Mouse (Mus musculus) intestine, embryonic 15.5 days (tissue): ENCODE measurements around the gene Spire2. TPM values are rescaled to one million over a fixed set of nuclear protein-coding genes. Genes with fewer than 3 reads are reported as not detected.
"Not testable (repeated sequence)": the region's sequence is repeated elsewhere in the genome, so short reads cannot be mapped to it uniquely, and the experiment has no call there.

Experiments
- ATAC-seq: fragments of 200-750 bp; cut with Nextera tagmentation; 2 replicates; pipeline ENCODE4 v1.8.0; 2017; ENCODE audit warnings: moderate TSS enrichment, moderate library complexity
- H3K27ac ChIP-seq: fragments of 300-500 bp; sonication (generic); 2 replicates; pipeline ENCODE4 v1.5.1; 2015; ENCODE audit warnings: mild to moderate bottlenecking, inconsistent platforms
- H3K27me3 ChIP-seq: fragments of 300-500 bp; sonication (generic); replicated peaks from 2 replicates; pipeline ENCODE4 v1.6.1; 2015; ENCODE audit warnings: inconsistent platforms
- H3K36me3 ChIP-seq: fragments of 300-500 bp; sonication (generic); 2 replicates; pipeline ENCODE4 v1.6.1; 2015; ENCODE audit warnings: inconsistent platforms
- H3K4me1 ChIP-seq: fragments of 300-500 bp; sonication (generic); replicated peaks from 2 replicates; pipeline ENCODE4 v1.6.1; 2015; ENCODE audit warnings: inconsistent platforms
- H3K4me2 ChIP-seq: fragments of 300-500 bp; sonication (generic); replicated peaks from 2 replicates; pipeline ENCODE4 v1.6.1; 2015; ENCODE audit warnings: mild to moderate bottlenecking, inconsistent platforms
- H3K4me3 ChIP-seq: fragments of 300-500 bp; sonication (generic); replicated peaks from 2 replicates; pipeline ENCODE4 v1.5.1; 2015; ENCODE audit warnings: inconsistent platforms
- H3K9ac ChIP-seq: fragments of 300-500 bp; sonication (generic); 2 replicates; pipeline ENCODE4 v1.6.1; 2015; ENCODE audit warnings: inconsistent platforms
- H3K9me3 ChIP-seq: fragments of 300-500 bp; sonication (generic); 2 replicates; pipeline ENCODE4 v1.6.1; 2016; ENCODE audit warnings: inconsistent platforms
- WGBS: fragments of 180-500 bp; shearing (Covaris S2); methylation state at CpG from one replicate; pipeline ENCODE4 v1.1.7; 2015; 5-methylcytosine and 5-hydroxymethylcytosine counted together
- polyA plus RNA-seq: library from polyadenylated mRNA; unstranded; fragments of >200 nt; fragmentation: Nextera tagmentation; extraction: Ambion mirVana; gene quantifications from 2 replicates; pipeline ENCODE4 v1.2.1, GENCODE M21; 2015

Gene Spire2
- polyA plus RNA-seq, 1 experiment from 2014 or later: 3.9 TPM

DNA sequence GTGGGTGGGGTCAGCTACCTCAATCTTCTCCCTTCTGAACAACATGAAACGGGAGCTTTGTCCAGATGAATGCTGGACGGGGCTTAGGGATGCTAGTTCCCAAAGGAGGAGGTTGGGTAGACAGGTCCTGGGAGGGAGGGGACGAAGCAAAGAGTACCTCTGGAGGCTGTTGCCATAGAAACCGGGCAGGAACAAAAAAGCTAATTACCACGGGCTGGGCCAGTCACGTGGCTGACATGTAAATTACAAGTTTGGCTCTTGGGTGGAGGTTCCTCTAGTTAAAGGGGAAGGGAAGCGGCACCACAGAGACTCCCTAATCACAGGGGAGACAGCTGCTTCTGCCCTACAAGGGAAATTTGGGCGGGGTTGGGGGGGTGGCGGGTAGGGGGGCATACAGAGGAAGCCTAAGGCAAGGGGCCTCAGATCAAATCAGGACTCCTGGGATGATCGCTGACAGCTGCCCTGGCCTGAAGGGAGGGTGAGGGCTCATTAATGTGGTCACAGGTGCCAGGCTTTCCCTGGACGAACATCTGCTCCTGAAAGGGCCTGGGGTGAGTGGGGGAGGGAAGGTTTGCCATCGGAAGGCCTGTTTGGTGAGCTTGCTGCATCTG is 80.2 kb downstream of the Spire2 start:
- no peak for ATAC-seq

DNA sequence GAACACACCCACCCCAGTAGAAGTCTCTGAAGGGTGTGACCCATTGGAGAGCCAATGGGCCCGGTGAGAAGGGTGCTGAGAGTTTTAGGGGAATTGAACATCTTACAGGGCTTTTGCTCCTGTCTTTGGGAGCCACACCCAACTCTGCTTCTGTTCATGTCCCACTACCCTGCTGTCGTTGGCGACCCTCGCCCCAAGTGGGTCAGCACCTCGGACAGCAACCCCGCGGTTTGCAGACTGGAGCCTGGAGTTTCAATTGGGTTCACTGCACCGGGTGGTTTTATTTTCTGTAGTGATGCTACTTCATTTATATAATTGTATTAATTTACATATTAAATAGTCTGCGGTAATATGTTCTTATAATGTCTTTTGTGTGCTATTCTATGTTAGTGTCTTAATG is 81.7 kb downstream of the Spire2 start:
- Histone ChIP-seq H3K9me3 (no peaks in the 10 kb centered on the region), H3K9ac (no peak overlapping the region), H3K36me3 (no peaks in the 10 kb centered on the region), H3K27me3 (peaks cover 49% of the 10 kb centered on the region), H3K27ac (no peak overlapping the region), H3K4me3 (no peak overlapping the region), H3K4me1 (peaks cover 9% of the 10 kb centered on the region), H3K4me2 (no peak overlapping the region)
- no peak for ATAC-seq
- WGBS: 8% methylated on average over 9 of the region's 9 CpGs

More for the DNA sequence above, 80.2 kb downstream of the Spire2 start:
- Histone ChIP-seq H3K4me3 (0 out of 2 replicates have a peak overlapping the region, but pooled peaks have one; percentile 25), H3K4me1 (peaks cover 9% of the 10 kb centered on the region), H3K4me2 (no peak overlapping the region), H3K27me3 (peaks cover 58% of the 10 kb centered on the region), H3K9ac (no peak overlapping the region), H3K36me3 (no peaks in the 10 kb centered on the region), H3K27ac (no peak overlapping the region), H3K9me3 (no peaks in the 10 kb centered on the region)
- 5% methylated on average over 12 of the region's 12 CpGs for WGBS

DNA sequence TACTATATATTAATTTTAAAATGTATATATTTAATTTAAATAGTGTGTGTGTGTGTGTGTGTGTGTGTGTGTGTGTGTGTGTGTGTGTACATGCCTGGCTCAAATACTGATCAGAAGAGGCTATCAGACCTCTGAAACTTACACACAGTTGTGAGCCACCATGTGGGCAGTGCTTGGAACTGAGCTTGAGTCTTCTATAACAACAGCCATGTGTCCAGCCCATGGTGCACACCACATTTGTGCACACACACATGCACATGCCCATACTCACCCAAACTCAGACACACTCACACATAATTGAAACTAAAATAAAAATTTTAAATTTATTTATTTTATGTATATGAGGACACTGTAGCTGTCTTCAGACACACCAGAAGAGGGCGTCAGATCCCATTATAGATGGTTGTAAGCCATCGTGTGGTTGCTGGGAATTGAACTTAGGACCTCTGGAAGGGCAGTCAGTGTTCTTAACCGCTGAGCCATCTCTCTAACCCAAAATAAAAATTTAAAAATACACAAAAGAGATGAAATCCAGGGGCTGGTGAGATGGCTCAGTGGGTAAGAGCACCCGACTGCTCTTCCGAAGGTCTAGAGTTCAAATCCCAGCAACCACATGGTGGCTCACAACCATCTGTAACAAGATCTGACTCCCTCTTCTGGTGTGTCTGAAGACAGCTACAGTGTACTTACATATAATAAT is 82.6 kb downstream of the Spire2 start:
- not testable (repeated sequence) for H3K4me1 ChIP-seq, H3K4me2 ChIP-seq, ATAC-seq, H3K27ac ChIP-seq, H3K4me3 ChIP-seq, H3K9ac ChIP-seq, H3K36me3 ChIP-seq, H3K9me3 ChIP-seq
- peaks cover 41% of the 10 kb centered on the region for H3K27me3 ChIP-seq
- WGBS: 81% methylated on average over 5 of the region's 5 CpGs

DNA sequence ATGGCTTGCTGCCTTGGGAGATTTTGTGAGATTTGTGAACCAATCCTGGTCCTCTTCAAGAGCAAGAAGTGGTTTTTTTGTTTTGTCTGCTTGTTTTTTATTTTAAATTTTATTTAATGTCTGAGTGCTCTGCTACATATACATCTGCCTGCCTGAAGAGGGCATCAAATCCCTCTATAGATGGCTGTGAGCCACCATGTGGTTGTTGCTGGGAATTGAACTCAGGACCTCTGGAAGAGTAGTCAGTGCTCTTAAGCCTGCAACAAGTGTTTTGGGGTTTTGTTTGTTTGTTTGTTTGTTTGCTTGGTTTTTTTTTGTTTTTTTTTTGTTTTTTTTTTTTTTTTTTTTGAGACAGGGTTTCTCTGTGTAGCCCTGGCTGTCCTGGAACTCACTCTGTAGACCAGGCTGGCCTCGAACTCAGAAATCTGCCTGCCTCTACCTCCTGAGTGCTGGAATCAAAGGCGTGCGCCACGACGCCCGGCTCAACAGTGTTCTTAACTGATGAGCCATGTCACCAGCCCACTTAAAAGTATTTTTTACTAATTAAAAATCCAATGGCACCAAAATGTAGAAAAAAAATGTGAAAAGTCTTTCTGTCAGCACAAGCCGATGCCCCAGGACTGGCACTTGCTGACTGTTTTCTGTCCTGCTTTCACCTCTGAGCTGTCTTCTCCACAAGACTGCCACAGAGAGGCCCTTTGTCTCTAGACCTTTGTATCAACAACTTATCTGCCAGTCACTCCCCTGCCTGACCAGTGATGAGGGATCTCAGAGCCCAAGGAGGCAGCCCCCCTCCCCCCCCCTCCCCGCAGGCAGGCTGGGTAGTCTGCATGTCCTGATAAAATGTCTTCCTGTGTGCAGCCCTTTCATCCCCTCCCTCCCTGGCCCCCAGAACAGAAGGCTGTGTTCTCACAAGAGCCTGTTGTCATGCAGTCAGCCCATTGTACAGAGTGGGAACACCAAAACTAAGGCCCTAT is 83.7 kb downstream of the Spire2 start:
- 75% methylated on average over 8 of the region's 8 CpGs for WGBS
- no peak for ATAC-seq
- no peak overlapping the region for H3K27ac ChIP-seq
- no peak overlapping the region for H3K4me3 ChIP-seq
- no peaks in the 10 kb centered on the region for H3K9me3 ChIP-seq
- no peaks in the 10 kb centered on the region for H3K36me3 ChIP-seq
- no peak overlapping the region for H3K9ac ChIP-seq
- peaks cover 32% of the 10 kb centered on the region for H3K27me3 ChIP-seq
- H3K4me2 ChIP-seq: no peak overlapping the region
- peaks cover 6% of the 10 kb centered on the region for H3K4me1 ChIP-seq

DNA sequence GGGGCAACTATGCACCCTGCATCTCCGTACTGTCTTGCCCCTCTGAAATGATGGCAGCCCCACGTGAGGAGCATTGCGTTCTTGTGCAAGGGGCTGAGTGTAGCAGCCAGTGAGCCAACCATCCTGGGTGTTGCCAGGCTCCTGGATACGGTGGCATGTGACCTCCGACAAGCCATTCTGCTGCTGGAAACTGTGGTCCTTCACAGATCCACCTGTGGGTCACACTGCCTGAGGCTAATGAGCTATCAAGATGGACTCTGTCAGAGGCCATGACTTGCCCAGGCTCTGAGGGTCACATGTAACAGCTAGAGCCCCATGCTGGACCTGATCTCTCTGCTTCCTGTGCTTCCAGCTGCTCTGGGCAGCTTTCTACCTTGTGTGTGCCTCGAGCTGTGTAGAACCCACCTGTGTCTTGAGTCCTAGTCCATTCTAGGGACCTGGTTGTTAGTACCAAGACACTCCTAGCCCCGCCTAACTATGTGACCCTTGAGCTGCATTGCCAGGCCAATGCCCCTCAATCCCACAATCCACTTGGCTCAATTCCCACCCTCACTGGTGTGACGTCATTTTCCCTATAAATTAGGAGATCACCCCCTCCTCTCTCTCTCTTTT is 84.5 kb downstream of the Spire2 start:
- Histone ChIP-seq H3K4me1 (no peaks in the 10 kb centered on the region), H3K27me3 (peaks cover 24% of the 10 kb centered on the region), H3K4me2 (no peak overlapping the region), H3K27ac (no peak overlapping the region), H3K4me3 (no peak overlapping the region), H3K36me3 (no peaks in the 10 kb centered on the region), H3K9me3 (no peaks in the 10 kb centered on the region), H3K9ac (no peak overlapping the region)
- 76% methylated on average over 8 of the region's 8 CpGs for WGBS
- ATAC-seq: no peak

Other genes starting within 250 kb of the Spire2 start
- 1,399 and 1,578 TPM in 2 replicates for gene Rpl13, start 230.4 kb upstream of the Spire2 start, polyA plus RNA-seq
- gene Cpne7, start 215.3 kb upstream of the Spire2 start, polyA plus RNA-seq: 0.98 and 1.3 TPM in 2 replicates
- 12.1 and 12.3 TPM in 2 replicates for gene Sult5a1, start 174.4 kb upstream of the Spire2 start, polyA plus RNA-seq
- 3.9 and 5.4 TPM in 2 replicates for gene Dpep1, start 146.5 kb upstream of the Spire2 start, polyA plus RNA-seq
- gene Chmp1a, start 120.0 kb upstream of the Spire2 start, polyA plus RNA-seq: 142 and 148 TPM in 2 replicates
- gene Spata33, start 119.9 kb upstream of the Spire2 start, polyA plus RNA-seq: 1.8 and 2.3 TPM in 2 replicates
- 24.2 and 25.4 TPM in 2 replicates for gene Cdk10, start 107.9 kb upstream of the Spire2 start, polyA plus RNA-seq
- 5.4 and 5.5 TPM in 2 replicates for gene Spata2l, start 96.5 kb upstream of the Spire2 start, polyA plus RNA-seq
- 18.2 and 18.4 TPM in 2 replicates for gene Zfp276, start 78.5 kb upstream of the Spire2 start, polyA plus RNA-seq
- 15.3 and 18.4 TPM in 2 replicates for gene Vps9d1, start 78.4 kb upstream of the Spire2 start, polyA plus RNA-seq
- gene Fanca, start 14.1 kb upstream of the Spire2 start, polyA plus RNA-seq: 19.5 and 21.8 TPM in 2 replicates
- 147 and 170 TPM in 2 replicates for gene Tcf25, start 41.0 kb downstream of the Spire2 start, polyA plus RNA-seq
- 0.04 TPM in 1 of 2 replicates, not detected in the other for gene Mc1r, start 74.4 kb downstream of the Spire2 start, polyA plus RNA-seq
- gene Tubb3, start 78.7 kb downstream of the Spire2 start, polyA plus RNA-seq: 59.1 and 63.8 TPM in 2 replicates
- gene Def8, start 90.8 kb downstream of the Spire2 start, polyA plus RNA-seq: 26.0 and 26.4 TPM in 2 replicates
- gene Afg3l1, start 145.2 kb downstream of the Spire2 start, polyA plus RNA-seq: 43.4 and 51.2 TPM in 2 replicates
- gene Dbndd1, start 182.8 kb downstream of the Spire2 start, polyA plus RNA-seq: 2.6 and 2.7 TPM in 2 replicates
- gene Gas8, start 186.1 kb downstream of the Spire2 start, polyA plus RNA-seq: 20.3 and 21.7 TPM in 2 replicates